Mouse (Mus musculus) thymus, adult 2 months (tissue): ENCODE data around the gene Ncf1.

Experiments
- CTCF ChIP-seq: fragments of 200-500 bp; IDR thresholded peaks from 2 replicates; pipeline ENCODE4 v1.5.1; 2012; ENCODE audit warnings: mild to moderate bottlenecking, control low read depth, low read length, moderate library complexity, borderline replicate concordance; ENCODE audit not compliant: control insufficient read depth, poor library complexity, insufficient read depth; ENCODE audit errors: extremely low read depth
- POLR2A ChIP-seq: fragments of 200-500 bp; IDR thresholded peaks from 2 replicates; pipeline ENCODE4 v1.6.1; 2012; ENCODE audit warnings: mild to moderate bottlenecking, low read length, control low read depth, moderate library complexity; ENCODE audit not compliant: control insufficient read depth, poor library complexity, insufficient read depth; ENCODE audit errors: extremely low read depth

GRCm38 (mm10) chr5:134225110-134225901, 4.1 kb downstream of the Ncf1 start:
- TF ChIP-seq POLR2A: no peak
- no peak for TF ChIP-seq CTCF
